Mouse (Mus musculus) bone marrow, adult 2 months (tissue): ENCODE data around the gene Dyx1c1.

Experiments used
- CTCF ChIP-seq: fragments of 200-500 bp; IDR thresholded peaks from 2 replicates; pipeline ENCODE4 v1.5.1; 2011; ENCODE audit warnings: low read length, control low read depth; ENCODE audit not compliant: control insufficient read depth, insufficient read depth
- POLR2A ChIP-seq: fragments of 200-500 bp; IDR thresholded peaks from 2 replicates; pipeline ENCODE4 v1.6.1; 2011; ENCODE audit warnings: low read depth, mild to moderate bottlenecking, control low read depth, low read length, borderline replicate concordance; ENCODE audit not compliant: control insufficient read depth

GRCm38 (mm10) chr9:72947010-72947409 lies 11.6 kb upstream of the Dyx1c1 start:
- no peak for TF ChIP-seq POLR2A
- TF ChIP-seq CTCF: no peak
